Mouse (Mus musculus) B cell, adult 2 months (primary cell): ENCODE results near the gene Gm5624.
"Not testable (repeated sequence)": the region's sequence is repeated elsewhere in the genome, so short reads cannot be mapped to it uniquely, and the experiment has no call there.

Source experiments
- DNase-seq, 2 experiments: peaks; one replicate each; pipeline ENCODE4 v3.0.0; 2022

Gene Gm5624

GRCm38 (mm10) chr14:44627737-44628136, at the start of gene Gm5624:
Gene Gm5624 (minus strand): TSS chr14:44627938.
- DNase-seq = not testable (repeated sequence)

GRCm38 (mm10) chr14:44591765-44592164, 36.0 kb downstream of the Gm5624 start:
- peak in 1 of 2 experiments; percentile 1 for DNase-seq

GRCm38 (mm10) chr14:44582853-44583252, 44.9 kb downstream of the Gm5624 start, which contains the start of gene Gm8247:
Gene Gm8247 (plus strand): TSS chr14:44583153.
- not testable (repeated sequence) for DNase-seq

GRCm38 (mm10) chr14:44547961-44548360, 79.8 kb downstream of the Gm5624 start:
- DNase-seq = not testable (repeated sequence)

- not testable (repeated sequence) for DNase-seq
Measured at GRCm38 (mm10) chr14:44517976-44518375, 109.8 kb downstream of the Gm5624 start, which contains the start of gene Gm17093. Gene Gm17093 (plus strand): TSS chr14:44518276.
